Mouse (Mus musculus) heart, postnatal 0 days (tissue): ENCODE measurements at regions not wholly inside any gene's neighbourhood (a gene's known extent, or its start where the extent isn't known, plus 50 kb on each side); places are given as distances from the start of the nearest gene placed in this dataset.

ENCODE experiments used
- ATAC-seq: fragments of 200-750 bp; cut with Nextera tagmentation; 2 replicates; pipeline ENCODE4 v1.8.0; 2017; ENCODE audit warnings: low read depth, moderate number of reproducible peaks, moderate library complexity; ENCODE audit not compliant: insufficient read depth
- DNase-seq: peaks from one replicate; pipeline ENCODE4 v3.0.0-alpha.2; 2016; ENCODE audit warnings: low spot score
- H3K27ac ChIP-seq: fragments of 300-500 bp; sonication (generic); 2 replicates; pipeline ENCODE4 v1.5.1; 2014; ENCODE audit warnings: low read depth, mild to moderate bottlenecking
- H3K27me3 ChIP-seq: fragments of 300-500 bp; sonication (generic); 2 replicates; pipeline ENCODE4 v1.6.1; 2014; ENCODE audit warnings: low read length, mixed read lengths; ENCODE audit not compliant: control insufficient read depth, insufficient read depth
- H3K36me3 ChIP-seq: fragments of 300-500 bp; sonication (generic); replicated peaks from 2 replicates; pipeline ENCODE4 v1.6.1; 2014; ENCODE audit warnings: low read length, mixed read lengths; ENCODE audit not compliant: control insufficient read depth, insufficient read depth
- H3K4me1 ChIP-seq: fragments of 300-500 bp; sonication (generic); 2 replicates; pipeline ENCODE4 v1.6.1; 2014; ENCODE audit warnings: antibody characterized with exemption; ENCODE audit not compliant: control insufficient read depth, insufficient read depth
- H3K4me2 ChIP-seq: fragments of 300-500 bp; sonication (generic); 2 replicates; pipeline ENCODE4 v1.6.1; 2014; ENCODE audit warnings: low read depth, mild to moderate bottlenecking, low read length, moderate library complexity
- H3K4me3 ChIP-seq: fragments of 300-500 bp; sonication (generic); 2 replicates; pipeline ENCODE4 v1.5.1; 2014; ENCODE audit warnings: low read depth, low read length
- H3K9ac ChIP-seq: fragments of 300-500 bp; sonication (generic); replicated peaks from 2 replicates; pipeline ENCODE4 v1.6.1; 2014; ENCODE audit warnings: low read depth, low read length, mixed read lengths
- H3K9me3 ChIP-seq: fragments of 300-500 bp; sonication (generic); replicated peaks from 2 replicates; pipeline ENCODE4 v1.6.1; 2016; ENCODE audit warnings: low read length; ENCODE audit not compliant: control insufficient read depth
- CTCF ChIP-seq: IDR thresholded peaks from 2 replicates; pipeline ENCODE4 v1.5.1; 2016; ENCODE audit warnings: antibody characterized with exemption, control low read depth, low read depth
- EP300 ChIP-seq: IDR thresholded peaks from 2 replicates; pipeline ENCODE4 v1.6.1; 2016; ENCODE audit warnings: antibody characterized with exemption, low read depth
- WGBS: fragments of 180-500 bp; shearing (Covaris S2); extraction: QIAGEN DNeasy Blood & Tissue Kit; methylation state at CpG from one replicate; pipeline ENCODE4 v1.1.7; 2014; 5-methylcytosine and 5-hydroxymethylcytosine counted together

DNA sequence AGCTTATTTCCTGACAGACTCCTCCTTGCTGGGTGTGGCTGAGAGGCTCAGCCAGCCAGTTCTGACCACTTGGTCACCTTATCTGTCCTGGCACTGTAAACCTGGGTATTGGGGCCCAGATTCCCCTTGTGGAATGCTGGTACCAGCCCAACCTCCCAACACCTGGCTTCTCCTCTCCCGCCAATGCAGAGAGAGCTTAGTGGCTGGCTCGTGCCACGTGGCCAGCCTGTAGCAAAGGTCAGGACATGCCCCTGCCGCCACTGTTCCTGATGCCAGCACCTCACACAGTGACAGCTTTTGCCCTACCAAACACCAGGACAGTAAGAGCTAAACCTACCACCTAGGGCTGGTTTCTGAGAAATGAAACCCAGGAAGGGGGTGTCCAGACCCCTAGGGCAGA lies 66.8 kb upstream of the Wnt4 start:
- no peak overlapping the region for H3K4me3 ChIP-seq
- H3K4me2 ChIP-seq = no peak overlapping the region
- ATAC-seq (no peak), DNase-seq (no peak)
- H3K9me3 ChIP-seq = no peaks in the 10 kb centered on the region
- H3K9ac ChIP-seq = no peak overlapping the region
- H3K36me3 ChIP-seq = no peaks in the 10 kb centered on the region
- TF ChIP-seq EP300 (no peak), CTCF (no peak)
- peaks cover 4% of the 10 kb centered on the region; the same call in 1 of the 2 replicates for H3K27me3 ChIP-seq
- no peak overlapping the region for H3K27ac ChIP-seq
- H3K4me1 ChIP-seq = 0 out of 2 replicates have a peak, but pooled peaks cover 5% of the 10 kb centered on the region
- WGBS = 66% methylated on average over 4 of the region's 4 CpGs

GRCm38 (mm10) chr4:137200968-137201367 lies 76.3 kb upstream of the Wnt4 start:
- H3K27me3 ChIP-seq = peaks cover 17% of the 10 kb centered on the region; the same call in 1 of the 2 replicates
- TF ChIP-seq EP300 (no peak), CTCF (no peak)
- H3K4me1 ChIP-seq = no peaks in the 10 kb centered on the region
- no peak overlapping the region for H3K9ac ChIP-seq
- H3K27ac ChIP-seq = no peak overlapping the region
- H3K36me3 ChIP-seq = no peaks in the 10 kb centered on the region
- H3K4me2 ChIP-seq = no peak overlapping the region
- no peak overlapping the region for H3K4me3 ChIP-seq
- no peak for DNase-seq
- WGBS = 73% methylated on average over 7 of the region's 7 CpGs
- no peak for ATAC-seq
- H3K9me3 ChIP-seq = no peaks in the 10 kb centered on the region

- no peak for ATAC-seq
- TF ChIP-seq CTCF (no peak), EP300 (no peak)
- H3K4me2 ChIP-seq = no peak overlapping the region
- H3K27me3 ChIP-seq = peaks cover 17% of the 10 kb centered on the region; the same call in 1 of the 2 replicates
- WGBS = 57% methylated on average over 9 of the region's 9 CpGs
- DNase-seq = no peak
- H3K36me3 ChIP-seq = no peaks in the 10 kb centered on the region
- no peaks in the 10 kb centered on the region for H3K4me1 ChIP-seq
- no peak overlapping the region for H3K9ac ChIP-seq
- H3K27ac ChIP-seq = no peak overlapping the region
- H3K4me3 ChIP-seq = no peak overlapping the region
- H3K9me3 ChIP-seq = no peaks in the 10 kb centered on the region
Observed at GRCm38 (mm10) chr4:137200426-137200825, 76.9 kb upstream of the Wnt4 start.

DNA sequence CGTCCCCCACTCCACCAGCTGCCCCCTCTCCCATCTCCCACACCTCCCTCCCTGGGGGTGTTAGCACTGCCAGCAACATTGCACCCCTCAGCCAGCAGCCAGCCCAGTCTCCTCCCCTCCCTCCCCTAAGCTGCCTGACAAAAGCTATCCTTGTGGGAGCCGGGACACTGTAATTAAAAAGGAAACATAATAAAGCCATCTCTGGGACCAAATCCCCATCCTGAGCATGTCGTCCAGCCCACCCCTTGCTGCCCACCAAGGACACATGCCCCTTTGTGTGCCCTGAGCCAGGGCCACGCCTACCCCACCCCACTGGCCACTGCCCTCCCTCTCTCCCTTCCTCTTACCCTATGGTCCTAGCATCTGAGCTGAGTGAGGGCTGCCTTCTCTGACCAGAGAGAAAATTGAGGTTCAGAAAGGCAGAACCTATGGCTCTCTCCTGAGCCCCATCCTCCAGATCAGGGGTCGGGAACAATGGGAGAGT lies 80.8 kb upstream of the Wnt4 start:
- H3K4me1 ChIP-seq = no peaks in the 10 kb centered on the region
- H3K4me2 ChIP-seq = no peak overlapping the region
- no peaks in the 10 kb centered on the region for H3K36me3 ChIP-seq
- DNase-seq (no peak), ATAC-seq (no peak)
- WGBS = 59% methylated on average over 5 of the region's 5 CpGs
- TF ChIP-seq CTCF = no peak
- no peak for TF ChIP-seq EP300
- H3K27me3 ChIP-seq = peaks cover 24% of the 10 kb centered on the region; the same call in 1 of the 2 replicates
- H3K9me3 ChIP-seq = no peaks in the 10 kb centered on the region
- no peak overlapping the region for H3K4me3 ChIP-seq
- no peak overlapping the region for H3K9ac ChIP-seq
- H3K27ac ChIP-seq = no peak overlapping the region

DNA sequence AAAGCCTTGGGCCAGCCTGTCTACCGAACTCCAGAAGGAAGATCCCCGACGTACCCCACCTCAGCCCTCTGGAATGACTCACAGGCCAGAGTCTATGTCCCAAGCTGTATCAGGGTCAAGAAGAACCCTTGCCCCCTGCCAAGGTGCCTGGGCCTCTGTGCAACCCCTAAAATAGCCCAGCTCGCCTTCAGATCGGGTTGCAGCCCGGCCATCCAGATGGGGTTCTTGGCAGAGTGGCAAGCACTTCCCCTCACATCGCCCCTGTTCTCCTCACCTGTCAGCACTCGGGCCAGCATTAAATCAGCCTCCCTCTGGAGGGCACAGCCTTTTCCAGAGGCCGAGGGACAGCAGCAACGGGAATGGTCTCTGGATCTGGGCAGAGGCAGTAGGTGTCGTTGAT lies 83.2 kb upstream of the Wnt4 start:
- no peaks in the 10 kb centered on the region for H3K4me1 ChIP-seq
- no peak for DNase-seq
- no peaks in the 10 kb centered on the region for H3K9me3 ChIP-seq
- no peak overlapping the region for H3K27ac ChIP-seq
- no peak for TF ChIP-seq EP300
- TF ChIP-seq CTCF = no peak
- no peaks in the 10 kb centered on the region for H3K36me3 ChIP-seq
- WGBS = 54% methylated on average over 11 of the region's 11 CpGs
- 0 out of 2 replicates have a peak, but pooled peaks cover 22% of the 10 kb centered on the region for H3K27me3 ChIP-seq
- no peak overlapping the region for H3K9ac ChIP-seq
- no peak overlapping the region for H3K4me2 ChIP-seq
- no peak overlapping the region for H3K4me3 ChIP-seq
- no peak for ATAC-seq

GRCm38 (mm10) chr4:137190625-137191024 lies 86.7 kb upstream of the Wnt4 start:
- ATAC-seq (no peak), DNase-seq (no peak)
- 0 out of 2 replicates have a peak, but pooled peaks cover 10% of the 10 kb centered on the region for H3K27me3 ChIP-seq
- H3K4me2 ChIP-seq = no peak overlapping the region
- H3K4me3 ChIP-seq = no peak overlapping the region
- no peaks in the 10 kb centered on the region for H3K4me1 ChIP-seq
- no peak for TF ChIP-seq EP300
- TF ChIP-seq CTCF = no peak
- H3K27ac ChIP-seq = no peak overlapping the region
- H3K36me3 ChIP-seq = no peaks in the 10 kb centered on the region
- H3K9me3 ChIP-seq = no peaks in the 10 kb centered on the region
- no peak overlapping the region for H3K9ac ChIP-seq
- 79% methylated on average over 10 of the region's 10 CpGs for WGBS
